Mouse (Mus musculus): ENCODE data around the gene 1700015G11Rik. TPM values are rescaled to one million over a fixed set of nuclear protein-coding genes. Genes with fewer than 3 reads are reported as not detected.

1700015G11Rik gene
- polyA plus RNA-seq, 1 experiment from 2014 or later: not detected

DNA sequence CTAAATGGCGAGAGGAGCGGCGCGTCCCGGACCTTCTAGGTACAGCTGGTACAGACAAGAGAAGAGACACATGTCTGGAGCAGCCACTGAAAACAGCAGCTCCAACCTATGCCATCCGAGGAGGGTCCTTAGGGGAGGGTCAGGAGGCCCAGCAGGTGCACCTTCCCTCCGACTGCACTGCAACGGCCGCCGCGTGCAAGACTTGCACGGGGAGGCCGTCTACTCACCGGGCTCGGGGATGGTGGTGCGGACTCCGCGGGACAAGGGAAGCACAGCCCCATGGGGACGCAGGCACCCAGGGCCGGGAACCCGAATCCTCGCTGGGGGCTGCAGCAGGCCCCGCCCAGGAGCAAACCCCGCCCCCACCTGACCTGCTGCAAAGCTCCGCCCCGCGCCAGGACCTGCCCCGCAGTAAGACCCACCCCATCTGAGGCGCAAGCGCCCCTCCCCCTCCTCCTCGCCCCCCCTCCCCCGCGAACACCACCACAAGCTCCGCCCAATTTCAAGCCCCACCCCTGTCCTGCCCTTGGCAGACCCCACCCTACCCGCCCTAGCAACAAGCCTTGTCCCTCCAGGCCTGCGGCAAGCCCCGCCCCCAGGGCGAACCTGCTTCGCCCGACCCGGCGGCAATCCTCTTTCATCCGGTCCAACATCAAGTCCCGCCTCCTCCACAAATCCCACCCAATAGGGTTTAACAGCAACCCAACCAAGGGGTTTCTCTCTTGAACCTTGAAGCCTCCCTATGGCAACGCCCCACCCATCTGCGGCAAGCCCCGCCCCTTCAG lies 9.8 kb downstream of the 1700015G11Rik start, which contains the start of gene Svip:
Gene Svip (minus strand): TSS at position 508 of the 785 bp plus-strand sequence.
- Histone ChIP-seq H3K27ac (replicated peaks) (peak within 1 kb of the TSS; percentile 80), H3K4me1 (peaks cover 13% of the 10 kb centered on the region), H3K36me3 (peaks cover 4% of the 10 kb centered on the region; the same call in 1 of the 2 replicates), H3K9me3 (no peaks in the 10 kb centered on the region), H3K4me3 (peak within 1 kb of the TSS; percentile 87), H3K27me3 (no peaks in the 10 kb centered on the region), H3K9ac (replicated peaks) (peak within 1 kb of the TSS; percentile 75), H3K4me2 (replicated peaks) (peak within 1 kb of the TSS; percentile 70)
- 0% methylated on average over 32 of the region's 47 CpGs for WGBS
- peak; percentile 97 for ATAC-seq (replicated peaks)

DNA sequence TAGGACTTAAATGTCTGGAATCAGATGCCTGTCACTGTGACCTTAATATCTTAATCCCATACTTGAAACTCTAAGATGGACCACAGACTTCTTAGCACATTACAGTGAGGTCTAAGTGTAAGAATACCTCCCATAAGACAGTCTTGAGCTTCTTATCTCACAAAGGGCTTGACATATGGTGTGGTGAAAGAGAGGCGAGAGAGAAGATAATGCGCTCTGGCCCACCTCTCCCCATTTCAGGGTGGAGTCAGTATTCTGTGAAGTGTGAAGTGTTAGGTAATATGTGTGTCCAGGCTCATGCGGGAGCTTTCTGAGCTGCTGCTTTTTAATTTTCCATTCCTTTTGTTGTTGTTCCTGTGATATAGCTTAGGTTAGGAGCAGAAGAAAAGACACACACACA lies 24.5 kb downstream of the 1700015G11Rik start:
- no peak overlapping the region for H3K9ac ChIP-seq (replicated peaks)

DNA sequence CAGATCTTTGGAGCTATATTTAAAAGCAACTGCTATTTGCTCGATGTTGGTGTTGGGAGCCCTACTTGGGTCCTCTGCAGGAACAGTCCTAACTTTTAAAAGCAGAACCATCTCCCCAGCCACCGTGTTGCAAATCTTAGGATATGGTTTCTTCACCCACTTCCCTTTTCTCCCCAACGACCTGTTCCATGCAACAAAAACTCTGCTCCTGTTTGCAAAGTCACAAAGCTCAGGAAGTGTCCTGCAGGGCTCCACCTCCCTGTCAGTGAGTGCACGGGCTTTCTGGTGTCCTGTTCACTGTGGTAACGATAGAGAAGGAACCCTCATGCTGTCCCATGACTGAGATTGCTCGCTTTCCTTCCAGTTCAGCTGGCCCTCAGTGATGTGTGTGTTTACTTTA lies 28.6 kb downstream of the 1700015G11Rik start:
- ATAC-seq (replicated peaks): no peak
- Histone ChIP-seq H3K4me3 (no peak overlapping the region), H3K27me3 (no peaks in the 10 kb centered on the region), H3K4me1 (no peaks in the 10 kb centered on the region), H3K9me3 (no peaks in the 10 kb centered on the region), H3K4me2 (replicated peaks) (no peak overlapping the region), H3K27ac (replicated peaks) (no peak overlapping the region), H3K36me3 (no peaks in the 10 kb centered on the region), H3K9ac (replicated peaks) (no peak overlapping the region)
- 76% methylated on average over 6 of the region's 6 CpGs for WGBS

More for the DNA sequence above, 24.5 kb downstream of the 1700015G11Rik start:
- H3K9me3 ChIP-seq: no peaks in the 10 kb centered on the region
- WGBS: 86% methylated on average over 3 of the region's 3 CpGs
- H3K27ac ChIP-seq (replicated peaks): no peak overlapping the region
- no peak for ATAC-seq (replicated peaks)
- H3K4me2 ChIP-seq (replicated peaks): no peak overlapping the region
- H3K4me1 ChIP-seq: no peaks in the 10 kb centered on the region
- H3K27me3 ChIP-seq: no peaks in the 10 kb centered on the region
- no peaks in the 10 kb centered on the region for H3K36me3 ChIP-seq
- H3K4me3 ChIP-seq: no peak overlapping the region

DNA sequence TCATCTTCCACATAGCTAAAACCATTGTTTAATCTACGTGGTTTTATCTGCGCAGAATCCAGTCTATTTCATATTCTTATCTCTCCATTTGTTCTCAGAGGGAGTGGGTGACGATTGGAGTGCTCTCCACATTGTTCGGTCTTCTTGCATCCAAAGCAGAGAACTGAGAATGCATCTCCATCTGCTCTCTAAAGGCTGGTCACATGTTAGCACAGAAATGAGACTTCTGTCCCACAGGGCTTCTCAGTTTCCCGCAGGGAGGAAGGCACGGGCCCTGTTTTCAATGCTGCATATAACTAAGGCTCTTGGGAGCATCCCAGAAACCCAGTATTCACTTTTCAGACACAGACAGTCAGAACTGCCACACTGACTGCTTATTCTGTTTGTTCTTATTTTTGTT lies 29.8 kb downstream of the 1700015G11Rik start:
- 76% methylated on average over 6 of the region's 6 CpGs for WGBS
- no peaks in the 10 kb centered on the region for H3K9me3 ChIP-seq
- no peaks in the 10 kb centered on the region for H3K36me3 ChIP-seq
- H3K4me3 ChIP-seq: no peak overlapping the region
- no peak overlapping the region for H3K4me2 ChIP-seq (replicated peaks)
- no peak overlapping the region for H3K27ac ChIP-seq (replicated peaks)
- H3K9ac ChIP-seq (replicated peaks): no peak overlapping the region
- ATAC-seq (replicated peaks): no peak
- no peaks in the 10 kb centered on the region for H3K4me1 ChIP-seq
- no peaks in the 10 kb centered on the region for H3K27me3 ChIP-seq

DNA sequence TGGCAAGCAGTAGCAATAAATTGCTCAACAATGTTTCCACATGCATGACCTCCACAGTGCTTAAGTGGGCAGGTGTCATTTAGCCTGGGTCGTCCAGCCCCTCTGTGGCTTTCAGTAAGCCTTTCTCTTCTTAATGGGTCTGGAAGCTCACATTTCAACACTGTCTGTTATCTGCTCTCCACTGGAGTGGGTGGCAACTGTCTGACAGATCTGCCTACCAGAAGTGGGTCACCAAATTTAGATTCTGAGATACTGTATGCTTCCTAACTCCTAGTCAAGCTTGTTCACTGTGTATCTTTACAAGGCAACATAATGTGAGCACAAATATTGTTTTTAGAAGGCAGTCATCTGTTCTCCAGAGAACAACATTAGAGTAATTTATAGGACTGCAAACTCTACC lies 33.2 kb downstream of the 1700015G11Rik start:
- Histone ChIP-seq H3K4me1 (no peaks in the 10 kb centered on the region), H3K36me3 (no peaks in the 10 kb centered on the region), H3K9me3 (no peaks in the 10 kb centered on the region), H3K9ac (replicated peaks) (no peak overlapping the region), H3K27ac (replicated peaks) (no peak overlapping the region), H3K27me3 (no peaks in the 10 kb centered on the region), H3K4me3 (no peak overlapping the region), H3K4me2 (replicated peaks) (no peak overlapping the region)
- ATAC-seq (replicated peaks): no peak
- 17% methylated on average over 1 of the region's 1 CpGs for WGBS

DNA sequence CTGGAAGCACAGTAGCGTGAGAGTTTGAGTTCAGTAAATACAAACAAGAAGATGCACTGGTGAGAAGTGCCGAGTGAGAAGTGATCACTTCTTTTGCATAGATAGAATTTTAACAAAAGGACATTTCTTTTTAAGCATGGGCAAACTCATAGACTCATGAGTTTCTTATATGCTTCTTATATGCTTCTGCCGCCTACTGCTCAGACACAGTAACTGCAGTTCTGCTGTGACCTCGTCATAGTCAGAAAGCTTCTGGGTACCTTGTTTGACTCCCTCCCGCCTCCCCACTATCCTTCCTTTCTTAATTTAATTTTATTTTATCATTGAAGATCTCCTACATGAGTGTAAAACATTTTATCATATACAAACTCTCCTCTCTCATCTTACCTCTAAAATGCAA lies 36.3 kb downstream of the 1700015G11Rik start:
- no peak overlapping the region for H3K4me2 ChIP-seq (replicated peaks)
- H3K9ac ChIP-seq (replicated peaks): no peak overlapping the region
- H3K4me1 ChIP-seq: peaks cover 10% of the 10 kb centered on the region; the same call in 1 of the 2 replicates
- no peak overlapping the region for H3K27ac ChIP-seq (replicated peaks)
- no peak; the same call in 1 of the 2 replicates for ATAC-seq (replicated peaks)
- no peaks in the 10 kb centered on the region for H3K27me3 ChIP-seq
- WGBS: 48% methylated on average over 5 of the region's 5 CpGs
- H3K36me3 ChIP-seq: no peaks in the 10 kb centered on the region
- H3K4me3 ChIP-seq: no peak overlapping the region
- no peaks in the 10 kb centered on the region for H3K9me3 ChIP-seq

DNA sequence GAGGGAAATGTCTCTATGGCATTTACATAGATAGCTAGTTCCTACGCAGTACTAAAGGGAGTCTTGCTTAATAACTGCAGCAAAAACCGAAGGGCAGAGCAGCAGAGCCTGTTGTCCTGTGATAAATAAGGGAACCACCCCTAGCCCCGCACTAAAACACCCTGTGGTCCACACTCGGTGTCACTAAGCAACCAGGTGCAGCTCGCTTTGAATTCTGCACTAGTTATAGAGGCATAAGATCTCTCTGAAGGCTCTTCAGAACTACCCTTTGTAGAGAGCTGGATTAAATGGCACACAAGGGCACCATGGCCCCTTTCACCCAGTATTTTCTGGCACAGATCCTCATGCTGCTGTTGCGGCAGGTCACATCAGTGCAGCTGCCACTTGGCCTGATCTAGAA lies 40.3 kb downstream of the 1700015G11Rik start:
- no peak overlapping the region for H3K4me3 ChIP-seq
- H3K4me1 ChIP-seq: peaks cover 20% of the 10 kb centered on the region; the same call in 1 of the 2 replicates
- no peaks in the 10 kb centered on the region for H3K36me3 ChIP-seq
- 0 out of 2 replicates have a peak overlapping the region, but pooled peaks have one; percentile 3 for H3K27ac ChIP-seq (replicated peaks)
- H3K9ac ChIP-seq (replicated peaks): no peak overlapping the region
- H3K4me2 ChIP-seq (replicated peaks): no peak overlapping the region
- ATAC-seq (replicated peaks): peak; percentile 65; the same call in 1 of the 2 replicates
- H3K27me3 ChIP-seq: no peaks in the 10 kb centered on the region
- WGBS: 39% methylated on average over 6 of the region's 6 CpGs
- H3K9me3 ChIP-seq: no peaks in the 10 kb centered on the region

DNA sequence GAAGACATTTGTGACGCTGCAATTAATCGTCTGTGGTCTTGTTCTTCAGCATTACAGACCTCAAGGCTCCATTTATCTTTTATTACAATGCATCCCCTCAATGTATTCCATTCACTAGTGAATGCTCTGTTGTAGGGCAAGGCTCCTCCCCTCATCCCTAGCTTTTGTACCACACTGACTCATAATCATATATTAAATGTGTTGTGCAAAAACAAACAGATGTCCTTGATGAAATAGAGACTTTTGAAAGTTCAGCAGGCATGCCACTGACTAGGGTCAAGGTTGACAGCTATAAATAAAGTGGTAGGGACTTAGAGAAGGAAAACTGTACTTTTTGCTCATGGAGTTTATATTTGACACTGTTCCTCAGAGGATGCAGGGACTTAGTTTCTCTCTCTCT lies 42.0 kb downstream of the 1700015G11Rik start:
- H3K4me3 ChIP-seq: no peak overlapping the region
- no peak overlapping the region for H3K4me2 ChIP-seq (replicated peaks)
- H3K4me1 ChIP-seq: peaks cover 20% of the 10 kb centered on the region; the same call in 1 of the 2 replicates
- ATAC-seq (replicated peaks): no peak
- no peaks in the 10 kb centered on the region for H3K9me3 ChIP-seq
- 57% methylated on average over 2 of the region's 2 CpGs for WGBS
- H3K9ac ChIP-seq (replicated peaks): no peak overlapping the region
- H3K27me3 ChIP-seq: no peaks in the 10 kb centered on the region
- no peak overlapping the region for H3K27ac ChIP-seq (replicated peaks)
- H3K36me3 ChIP-seq: no peaks in the 10 kb centered on the region

DNA sequence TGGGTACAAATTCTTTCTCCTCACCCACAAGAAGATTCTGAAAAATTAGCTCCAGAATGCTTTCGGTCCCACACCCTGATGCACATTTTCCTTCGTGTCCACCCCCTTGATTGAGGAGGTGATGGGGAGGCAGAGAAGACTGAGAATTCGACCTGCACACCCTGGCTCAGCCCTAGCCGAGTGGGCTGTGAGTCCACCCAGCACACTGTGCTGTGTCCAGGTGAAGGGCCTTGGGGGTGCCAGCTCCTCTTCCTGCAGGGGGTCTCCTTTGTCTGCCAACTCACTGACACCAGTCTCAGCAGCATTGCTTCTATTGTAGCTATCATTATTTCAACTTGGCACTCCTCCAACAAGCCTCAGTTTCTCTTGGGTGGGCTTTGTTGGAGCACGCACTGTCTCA lies 42.4 kb downstream of the 1700015G11Rik start:
- no peak overlapping the region for H3K4me2 ChIP-seq (replicated peaks)
- H3K36me3 ChIP-seq: no peaks in the 10 kb centered on the region
- H3K4me3 ChIP-seq: no peak overlapping the region
- no peaks in the 10 kb centered on the region for H3K9me3 ChIP-seq
- no peak overlapping the region for H3K27ac ChIP-seq (replicated peaks)
- H3K9ac ChIP-seq (replicated peaks): no peak overlapping the region
- WGBS: 58% methylated on average over 5 of the region's 5 CpGs
- 0 out of 2 replicates have a peak, but pooled peaks have one; percentile 27 for ATAC-seq (replicated peaks)
- peaks cover 20% of the 10 kb centered on the region; the same call in 1 of the 2 replicates for H3K4me1 ChIP-seq
- no peaks in the 10 kb centered on the region for H3K27me3 ChIP-seq

DNA sequence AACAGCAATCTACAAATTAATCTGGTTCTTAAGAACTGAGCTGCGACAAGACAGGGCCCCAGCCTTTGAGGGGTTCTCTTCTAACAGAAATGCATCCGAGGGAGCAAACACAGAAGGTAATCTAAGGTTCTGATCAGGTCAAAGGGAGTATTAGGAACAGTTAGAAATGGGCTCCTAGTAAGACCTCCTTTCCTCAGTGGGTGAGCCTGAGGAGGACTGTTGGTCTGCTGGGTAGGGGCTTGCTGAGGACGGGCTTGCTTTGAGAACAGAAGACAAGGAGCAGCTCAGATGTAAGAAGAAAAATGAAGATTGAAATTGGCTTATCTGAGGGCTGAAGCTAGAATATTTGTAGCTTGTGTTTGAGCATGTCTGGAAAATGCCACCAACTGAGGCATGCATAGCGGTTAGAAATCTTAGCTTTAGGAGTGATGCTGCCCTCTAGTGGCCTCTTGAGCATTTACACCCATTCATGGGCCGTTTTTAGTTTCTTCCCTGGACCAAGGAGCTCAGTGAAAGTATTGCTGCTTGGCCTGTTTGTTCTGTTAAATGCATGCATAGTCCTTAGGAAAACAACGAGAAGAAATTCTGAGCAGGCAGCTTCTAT lies 43.2 kb downstream of the 1700015G11Rik start:
- no peaks in the 10 kb centered on the region for H3K36me3 ChIP-seq
- 29% methylated on average over 6 of the region's 6 CpGs for WGBS
- H3K27me3 ChIP-seq: no peaks in the 10 kb centered on the region
- ATAC-seq (replicated peaks): peak; percentile 67
- H3K4me3 ChIP-seq: no peak overlapping the region
- H3K9ac ChIP-seq (replicated peaks): no peak overlapping the region; the same call in 1 of the 2 replicates
- no peak overlapping the region for H3K4me2 ChIP-seq (replicated peaks)
- no peak overlapping the region for H3K27ac ChIP-seq (replicated peaks)
- peaks cover 20% of the 10 kb centered on the region; the same call in 1 of the 2 replicates for H3K4me1 ChIP-seq
- no peaks in the 10 kb centered on the region for H3K9me3 ChIP-seq

DNA sequence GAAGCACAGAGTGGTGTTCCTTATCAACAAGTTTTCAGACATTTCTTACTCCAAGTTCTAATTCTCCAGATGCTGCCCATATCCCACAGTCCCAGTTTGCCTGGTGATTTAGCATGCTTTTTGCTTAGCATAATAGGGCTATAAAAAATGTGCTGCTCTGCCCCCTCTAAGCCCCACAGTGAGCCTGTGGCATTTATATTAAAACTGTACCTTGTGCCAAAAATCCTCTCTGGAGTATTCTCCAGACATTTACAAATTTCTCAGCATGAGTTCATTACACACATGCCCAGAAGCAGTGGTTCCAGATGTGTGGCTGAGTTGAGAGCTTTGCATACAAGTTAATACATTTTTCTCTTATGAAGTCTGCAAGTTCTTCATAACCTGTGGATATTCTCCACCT lies 46.1 kb downstream of the 1700015G11Rik start:
- Histone ChIP-seq H3K9ac (replicated peaks) (no peak overlapping the region), H3K27me3 (no peaks in the 10 kb centered on the region), H3K4me3 (no peak overlapping the region), H3K4me2 (replicated peaks) (no peak overlapping the region), H3K27ac (replicated peaks) (no peak overlapping the region), H3K4me1 (0 out of 2 replicates have a peak, but pooled peaks cover 10% of the 10 kb centered on the region), H3K9me3 (no peaks in the 10 kb centered on the region), H3K36me3 (no peaks in the 10 kb centered on the region)
- ATAC-seq (replicated peaks): no peak

DNA sequence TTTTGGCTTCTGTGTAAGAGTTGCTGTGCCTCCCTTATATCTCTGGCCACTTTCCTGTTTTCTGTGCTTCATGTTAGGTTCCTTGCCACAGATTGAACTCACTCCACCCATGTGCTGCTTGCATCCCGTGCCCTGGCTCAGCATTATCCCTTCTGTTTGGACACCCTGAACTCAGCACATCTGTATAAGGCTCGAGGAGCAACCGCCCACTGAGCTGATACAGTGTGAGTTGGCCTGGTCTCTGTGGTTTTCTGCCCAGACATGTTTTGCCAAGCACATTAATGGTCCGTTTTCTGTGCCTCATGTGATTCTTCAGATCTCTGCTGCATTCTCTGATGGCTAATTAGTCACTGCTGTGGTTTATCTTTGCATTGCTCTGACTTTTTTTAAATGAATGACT lies 47.9 kb downstream of the 1700015G11Rik start:
- H3K9me3 ChIP-seq: no peaks in the 10 kb centered on the region
- WGBS: 80% methylated on average over 4 of the region's 4 CpGs
- H3K4me3 ChIP-seq: no peak overlapping the region
- H3K27me3 ChIP-seq: no peaks in the 10 kb centered on the region
- H3K9ac ChIP-seq (replicated peaks): no peak overlapping the region
- no peaks in the 10 kb centered on the region for H3K36me3 ChIP-seq
- 0 out of 2 replicates have a peak, but pooled peaks cover 4% of the 10 kb centered on the region for H3K4me1 ChIP-seq
- no peak for ATAC-seq (replicated peaks)
- H3K4me2 ChIP-seq (replicated peaks): no peak overlapping the region
- H3K27ac ChIP-seq (replicated peaks): no peak overlapping the region
